Mouse (Mus musculus): Measurements from ENCODE around the gene Cemip2. TPM values are rescaled to one million over a fixed set of nuclear protein-coding genes. Genes with fewer than 3 reads are reported as not detected.
A peak's percentile ranks its signal among the peaks of the same experiment; 100 is the strongest.

Cemip2 gene
- polyA plus RNA-seq, 1 experiment from 2014 or later, result 12.9 TPM

- Histone ChIP-seq H3K27ac (no peak overlapping the region), H3K4me3 (replicated peaks) (no peak overlapping the region), H3K4me2 (no peak overlapping the region), H3K4me1 (peaks cover 25% of the 10 kb centered on the region), H3K9me3 (no peaks in the 10 kb centered on the region), H3K27me3 (replicated peaks) (no peaks in the 10 kb centered on the region), H3K36me3 (no peaks in the 10 kb centered on the region), H3K9ac (no peak overlapping the region)
- 63% methylated on average over 7 of the region's 7 CpGs for WGBS
- ATAC-seq (ENCODE audit: insufficient read depth, low FRiP score, low read depth), result no peak
Measured at GRCm38 (mm10) chr19:21781066-21781786, 3.1 kb downstream of the Cemip2 start.

DNA sequence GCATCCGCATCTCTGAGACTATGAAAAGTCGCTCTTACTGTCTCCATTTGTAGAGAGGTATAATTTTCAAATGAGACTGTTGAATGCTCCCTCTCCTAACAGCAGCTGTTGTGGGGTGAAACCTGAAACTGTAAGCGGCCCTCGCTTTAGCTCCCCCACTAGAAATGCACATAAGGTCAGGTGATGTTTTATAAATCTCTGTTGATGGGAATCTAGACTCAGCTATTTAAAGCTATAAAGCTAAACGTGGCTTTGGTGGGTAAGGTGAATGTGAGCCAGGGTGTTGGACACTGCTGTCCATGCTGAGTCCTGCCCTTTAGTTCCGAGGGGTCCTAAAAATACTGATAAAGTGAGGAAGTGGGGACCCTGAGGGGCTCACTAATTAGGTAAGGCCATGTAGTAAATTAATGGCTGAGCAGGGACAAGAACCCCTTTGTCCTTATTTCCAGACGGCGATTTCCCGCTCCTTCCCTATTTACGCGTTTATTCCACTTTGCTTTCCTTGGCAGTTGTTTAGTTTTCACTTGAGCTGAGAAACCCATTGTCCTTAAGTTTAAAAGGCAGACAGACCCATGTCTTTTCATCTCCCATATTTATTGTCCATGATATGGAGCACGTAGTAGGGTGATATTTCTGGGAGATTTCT is 3.8 kb downstream of the Cemip2 start:
- H3K9ac ChIP-seq, result no peak overlapping the region
- no peak overlapping the region for H3K4me3 ChIP-seq (replicated peaks)
- WGBS, result 61% methylated on average over 12 of the region's 12 CpGs
- ATAC-seq (ENCODE audit: insufficient read depth, low FRiP score, low read depth), result no peak
- no peaks in the 10 kb centered on the region for H3K27me3 ChIP-seq (replicated peaks)
- no peaks in the 10 kb centered on the region for H3K36me3 ChIP-seq
- no peak overlapping the region for H3K27ac ChIP-seq
- H3K9me3 ChIP-seq, result no peaks in the 10 kb centered on the region
- peaks cover 25% of the 10 kb centered on the region for H3K4me1 ChIP-seq
- H3K4me2 ChIP-seq, result no peak overlapping the region

DNA sequence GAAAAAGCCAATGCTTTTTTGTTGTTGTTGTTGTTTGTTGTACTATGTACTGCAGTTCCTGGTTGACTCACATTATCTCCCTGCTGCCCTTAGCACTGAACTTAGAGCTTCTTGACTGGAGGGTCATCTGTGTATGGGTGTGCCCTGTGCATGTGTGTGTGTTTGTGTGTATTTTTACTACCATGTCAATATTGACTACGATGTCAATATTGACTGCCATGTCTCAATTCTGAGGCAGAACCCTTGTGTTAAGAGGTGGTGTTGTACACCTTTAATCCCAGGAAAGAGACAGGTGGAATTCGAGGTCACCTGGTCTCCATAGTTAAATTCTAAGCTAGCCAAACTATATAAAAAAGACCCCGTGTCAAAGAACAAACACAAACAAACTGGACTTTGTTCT is 5.6 kb downstream of the Cemip2 start:
- Histone ChIP-seq H3K27me3 (replicated peaks) (no peaks in the 10 kb centered on the region), H3K36me3 (no peaks in the 10 kb centered on the region), H3K4me2 (no peak overlapping the region), H3K4me3 (replicated peaks) (no peak overlapping the region), H3K27ac (no peak overlapping the region), H3K9me3 (no peaks in the 10 kb centered on the region), H3K4me1 (peaks cover 21% of the 10 kb centered on the region), H3K9ac (no peak overlapping the region)
- ATAC-seq (ENCODE audit: insufficient read depth, low FRiP score, low read depth), result no peak
- 57% methylated on average over 3 of the region's 3 CpGs for WGBS

GRCm38 (mm10) chr19:21784331-21785131 is 6.4 kb downstream of the Cemip2 start:
- peak; percentile 57; the same call in 1 of the 2 replicates for ATAC-seq (ENCODE audit: insufficient read depth, low FRiP score, low read depth)
- H3K4me2 ChIP-seq, result peak overlapping the region; percentile 6; the same call in 1 of the 2 replicates
- no peaks in the 10 kb centered on the region for H3K36me3 ChIP-seq
- H3K4me3 ChIP-seq (replicated peaks), result no peak overlapping the region
- 40% methylated on average over 8 of the region's 8 CpGs for WGBS
- H3K27ac ChIP-seq, result peak overlapping the region; percentile 61
- no peaks in the 10 kb centered on the region for H3K9me3 ChIP-seq
- H3K4me1 ChIP-seq, result peaks cover 20% of the 10 kb centered on the region
- H3K9ac ChIP-seq, result no peak overlapping the region
- no peaks in the 10 kb centered on the region for H3K27me3 ChIP-seq (replicated peaks)

GRCm38 (mm10) chr19:21785132-21785528 is 7.0 kb downstream of the Cemip2 start:
- ATAC-seq (ENCODE audit: insufficient read depth, low FRiP score, low read depth), result no peak

GRCm38 (mm10) chr19:21787004-21787480 is 8.9 kb downstream of the Cemip2 start:
- H3K4me1 ChIP-seq, result peaks cover 14% of the 10 kb centered on the region; the same call in 1 of the 2 replicates
- ATAC-seq (ENCODE audit: insufficient read depth, low FRiP score, low read depth), result no peak

More at GRCm38 (mm10) chr19:21785132-21785528, 7.0 kb downstream of the Cemip2 start:
- Histone ChIP-seq H3K9me3 (no peaks in the 10 kb centered on the region), H3K27ac (peak overlapping the region; percentile 61), H3K27me3 (replicated peaks) (no peaks in the 10 kb centered on the region), H3K4me1 (peaks cover 16% of the 10 kb centered on the region), H3K36me3 (no peaks in the 10 kb centered on the region), H3K9ac (no peak overlapping the region), H3K4me3 (replicated peaks) (no peak overlapping the region), H3K4me2 (0 out of 2 replicates have a peak overlapping the region, but pooled peaks have one; percentile 6)
- 44% methylated on average over 3 of the region's 3 CpGs for WGBS

DNA sequence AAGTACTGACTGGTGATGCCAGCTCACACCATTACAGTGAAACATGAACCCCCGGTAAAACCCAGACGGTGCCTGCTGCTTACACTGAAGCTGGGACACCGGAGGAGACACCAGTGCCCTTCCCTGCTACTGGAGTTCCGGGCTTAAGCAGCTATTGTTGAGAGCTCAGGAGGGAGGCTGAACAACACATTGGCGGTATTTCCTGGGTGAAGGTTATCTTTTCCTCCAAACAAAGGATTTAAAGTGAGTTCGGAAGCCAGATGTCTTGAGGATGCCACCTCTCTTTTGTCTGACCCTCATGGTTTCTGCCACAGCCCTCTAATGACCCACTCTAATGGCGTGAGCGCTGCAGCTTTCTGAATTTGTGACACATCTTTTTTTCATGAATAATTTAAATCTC is 10.9 kb downstream of the Cemip2 start:
- Histone ChIP-seq H3K27me3 (replicated peaks) (no peaks in the 10 kb centered on the region), H3K4me3 (replicated peaks) (no peak overlapping the region), H3K27ac (no peak overlapping the region), H3K9me3 (no peaks in the 10 kb centered on the region), H3K4me2 (no peak overlapping the region), H3K4me1 (peaks cover 13% of the 10 kb centered on the region; the same call in 1 of the 2 replicates), H3K9ac (no peak overlapping the region), H3K36me3 (0 out of 2 replicates have a peak, but pooled peaks cover 6% of the 10 kb centered on the region)
- no peak for ATAC-seq (ENCODE audit: insufficient read depth, low FRiP score, low read depth)
- WGBS, result 47% methylated on average over 8 of the region's 8 CpGs

More at GRCm38 (mm10) chr19:21787004-21787480, 8.9 kb downstream of the Cemip2 start:
- 78% methylated on average over 6 of the region's 6 CpGs for WGBS
- H3K9me3 ChIP-seq, result no peaks in the 10 kb centered on the region
- H3K27ac ChIP-seq, result no peak overlapping the region
- no peak overlapping the region for H3K4me3 ChIP-seq (replicated peaks)
- H3K36me3 ChIP-seq, result no peaks in the 10 kb centered on the region
- H3K4me2 ChIP-seq, result no peak overlapping the region
- no peaks in the 10 kb centered on the region for H3K27me3 ChIP-seq (replicated peaks)
- no peak overlapping the region for H3K9ac ChIP-seq

DNA sequence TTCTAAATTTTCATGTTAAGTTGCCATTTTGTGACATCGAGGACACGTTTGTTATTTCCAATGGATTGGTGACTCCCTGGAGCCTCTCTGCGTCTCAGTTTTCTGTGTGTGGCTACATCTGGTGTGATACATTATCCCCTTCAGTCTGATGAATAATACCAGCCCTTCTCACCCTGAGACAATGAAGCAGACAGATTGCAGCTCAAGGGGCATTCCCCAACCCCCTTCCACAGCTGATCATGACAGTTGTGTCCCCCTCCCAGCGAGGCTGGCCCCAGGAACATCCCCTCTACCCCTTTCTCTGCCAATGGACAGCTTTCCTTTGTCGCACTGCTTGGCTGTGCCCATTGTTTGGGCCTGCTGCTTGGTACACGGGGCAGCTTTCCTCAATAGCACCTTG is 11.5 kb downstream of the Cemip2 start:
- H3K9me3 ChIP-seq, result no peaks in the 10 kb centered on the region
- ATAC-seq (ENCODE audit: insufficient read depth, low FRiP score, low read depth), result no peak
- no peak overlapping the region for H3K9ac ChIP-seq
- H3K27ac ChIP-seq, result no peak overlapping the region
- 58% methylated on average over 6 of the region's 6 CpGs for WGBS
- 0 out of 2 replicates have a peak, but pooled peaks cover 6% of the 10 kb centered on the region for H3K36me3 ChIP-seq
- no peak overlapping the region for H3K4me3 ChIP-seq (replicated peaks)
- peaks cover 6% of the 10 kb centered on the region; the same call in 1 of the 2 replicates for H3K4me1 ChIP-seq
- no peaks in the 10 kb centered on the region for H3K27me3 ChIP-seq (replicated peaks)
- H3K4me2 ChIP-seq, result no peak overlapping the region

DNA sequence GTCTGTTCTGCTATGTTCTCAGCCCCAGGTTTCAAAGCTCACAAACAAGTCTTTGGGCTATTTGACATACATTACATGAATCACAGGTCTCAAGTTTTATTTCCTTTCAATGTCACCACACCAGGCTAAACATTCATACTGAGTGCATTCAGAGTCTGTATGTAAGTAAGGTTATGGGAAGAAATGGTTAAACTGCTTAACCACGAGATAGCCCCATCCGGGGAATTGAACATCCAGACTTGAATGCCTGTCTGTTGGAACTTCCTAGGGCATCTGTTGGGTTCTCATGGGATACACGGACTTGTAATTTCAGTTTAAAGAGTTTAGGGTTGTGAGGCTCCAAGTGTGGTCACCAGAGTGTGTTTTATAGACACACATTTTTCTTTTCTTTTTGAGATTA is 13.2 kb downstream of the Cemip2 start:
- WGBS, result 88% methylated on average over 3 of the region's 3 CpGs
- Histone ChIP-seq H3K9ac (no peak overlapping the region), H3K4me2 (no peak overlapping the region), H3K27ac (no peak overlapping the region), H3K4me3 (replicated peaks) (no peak overlapping the region), H3K4me1 (peaks cover 3% of the 10 kb centered on the region; the same call in 1 of the 2 replicates), H3K36me3 (0 out of 2 replicates have a peak, but pooled peaks cover 6% of the 10 kb centered on the region), H3K27me3 (replicated peaks) (no peaks in the 10 kb centered on the region), H3K9me3 (no peaks in the 10 kb centered on the region)
- no peak for ATAC-seq (ENCODE audit: insufficient read depth, low FRiP score, low read depth)

- Histone ChIP-seq H3K9me3 (no peaks in the 10 kb centered on the region), H3K27me3 (replicated peaks) (no peaks in the 10 kb centered on the region), H3K36me3 (0 out of 2 replicates have a peak, but pooled peaks cover 6% of the 10 kb centered on the region), H3K27ac (no peak overlapping the region), H3K4me2 (no peak overlapping the region), H3K4me3 (replicated peaks) (no peak overlapping the region), H3K4me1 (peaks cover 3% of the 10 kb centered on the region; the same call in 1 of the 2 replicates), H3K9ac (no peak overlapping the region)
- no peak for ATAC-seq (ENCODE audit: insufficient read depth, low FRiP score, low read depth)
- 89% methylated on average over 4 of the region's 4 CpGs for WGBS
Measured at GRCm38 (mm10) chr19:21791826-21792225, 13.7 kb downstream of the Cemip2 start.

DNA sequence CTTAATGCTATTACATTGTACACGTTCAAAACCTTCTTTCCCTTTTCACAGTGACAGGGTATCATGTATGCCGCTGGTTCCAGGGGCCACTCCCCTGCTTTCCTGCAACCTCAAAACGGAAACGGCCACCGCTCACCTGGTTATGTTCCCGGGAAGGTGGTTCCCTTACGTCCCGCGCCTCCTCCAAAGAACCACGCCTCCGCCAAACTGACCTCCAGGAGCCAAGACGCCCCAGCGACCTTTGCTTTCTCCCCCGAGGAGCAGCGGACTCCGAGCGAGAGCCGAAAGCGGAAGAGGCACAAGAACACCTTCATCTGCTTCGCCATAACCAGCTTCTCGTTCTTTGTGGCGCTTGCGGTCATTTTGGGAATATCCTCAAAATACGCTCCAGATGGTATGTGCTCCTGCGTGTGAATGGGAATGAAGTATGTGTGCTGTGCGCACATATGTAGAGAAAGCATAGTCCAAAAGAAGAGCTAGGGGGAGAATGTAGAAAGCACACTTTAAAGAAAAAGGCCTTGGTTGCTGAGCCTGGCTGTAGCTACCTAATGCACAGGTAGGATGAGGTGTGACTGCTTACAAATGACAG is 14.5 kb downstream of the Cemip2 start:
- H3K4me3 ChIP-seq (replicated peaks), result no peak overlapping the region
- H3K4me1 ChIP-seq, result peaks cover 3% of the 10 kb centered on the region; the same call in 1 of the 2 replicates
- ATAC-seq (ENCODE audit: insufficient read depth, low FRiP score, low read depth), result no peak
- H3K9ac ChIP-seq, result no peak overlapping the region
- WGBS, result 91% methylated on average over 26 of the region's 26 CpGs
- no peaks in the 10 kb centered on the region for H3K27me3 ChIP-seq (replicated peaks)
- H3K9me3 ChIP-seq, result no peaks in the 10 kb centered on the region
- no peak overlapping the region for H3K27ac ChIP-seq
- H3K4me2 ChIP-seq, result no peak overlapping the region
- 0 out of 2 replicates have a peak, but pooled peaks cover 6% of the 10 kb centered on the region for H3K36me3 ChIP-seq

All from stomach, embryonic 15.5 days (tissue).